Mouse (Mus musculus): ENCODE measurements around the gene Sbp.

- no peak for TF ChIP-seq USF1 (IDR thresholded peaks at IDR 0.05; ENCODE audit: low read depth)
- no peak for TF ChIP-seq CTCF (IDR thresholded peaks at IDR 0.05; ENCODE audit: control insufficient read depth, insufficient read depth, insufficient read length)
These were observed 24.4 kb downstream of the Sbp start for GRCm38 (mm10) chr17:23965805-23966425.

Measured in C2C12 (cell line).